Mouse (Mus musculus): Measurements from ENCODE around the gene Nap1l5. TPM values are rescaled to one million over a fixed set of nuclear protein-coding genes. Genes with fewer than 3 reads are reported as not detected.

Nap1l5 gene
- polyA plus RNA-seq, 1 experiment from 2014 or later, result 10.8 TPM

- no peak for DNase-seq (ENCODE audit: low spot score)
- Histone ChIP-seq H3K9me3 (replicated peaks) (no peaks in the 10 kb centered on the region), H3K4me3 (no peak overlapping the region), H3K36me3 (peaks cover 2% of the 10 kb centered on the region; the same call in 1 of the 2 replicates), H3K27ac (replicated peaks) (no peak overlapping the region), H3K27me3 (ENCODE audit: low read depth, poor library complexity, severe bottlenecking) (no peaks in the 10 kb centered on the region), H3K4me1 (no peaks in the 10 kb centered on the region)
- WGBS, result 89% methylated on average over 4 of the region's 4 CpGs
Measured at GRCm38 (mm10) chr6:58859517-58859916, 47.4 kb downstream of the Nap1l5 start.

- no peak overlapping the region for H3K27ac ChIP-seq (replicated peaks)
- 80% methylated on average over 2 of the region's 2 CpGs for WGBS
- H3K36me3 ChIP-seq, result peaks cover 2% of the 10 kb centered on the region; the same call in 1 of the 2 replicates
- no peaks in the 10 kb centered on the region for H3K9me3 ChIP-seq (replicated peaks)
- H3K4me1 ChIP-seq, result no peaks in the 10 kb centered on the region
- no peaks in the 10 kb centered on the region for H3K27me3 ChIP-seq (ENCODE audit: low read depth, poor library complexity, severe bottlenecking)
- H3K4me3 ChIP-seq, result no peak overlapping the region
- DNase-seq (ENCODE audit: low spot score), result no peak
Measured at GRCm38 (mm10) chr6:58856494-58856893, 50.4 kb downstream of the Nap1l5 start.

DNA sequence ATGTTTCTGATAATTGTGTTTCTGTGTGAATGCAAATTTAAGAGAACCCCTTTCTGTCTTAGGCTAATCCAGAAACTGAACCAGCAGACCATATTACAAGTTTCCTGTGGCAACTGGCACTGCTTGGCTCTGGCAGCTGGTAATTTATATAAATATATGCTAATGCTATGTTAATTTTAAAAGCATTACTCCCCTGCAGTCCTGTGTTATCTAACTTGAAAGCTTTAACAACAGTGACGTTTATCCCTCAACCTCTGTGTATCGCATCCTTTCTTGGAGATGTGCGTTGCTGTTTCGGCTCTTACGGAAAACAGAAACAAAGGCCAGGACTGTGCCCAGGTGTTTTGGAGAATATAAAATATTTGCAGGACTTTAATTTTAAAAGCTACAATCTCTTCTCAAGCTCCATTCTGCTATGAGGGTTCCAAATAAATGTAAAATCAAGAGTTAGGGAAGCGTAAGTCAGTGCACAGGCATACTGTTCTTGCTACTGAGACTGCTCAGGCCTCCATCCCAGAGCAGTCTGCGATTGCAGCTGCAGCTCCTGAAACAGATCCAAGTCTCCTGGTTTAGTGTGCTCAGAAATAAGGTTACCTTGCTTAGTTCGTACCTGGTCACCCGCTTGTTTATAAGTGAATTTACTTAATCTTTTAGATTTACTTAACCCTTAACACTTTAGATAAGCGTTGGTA lies 51.1 kb downstream of the Nap1l5 start:
- WGBS, result 94% methylated on average over 10 of the region's 10 CpGs

More for the DNA sequence above, 51.1 kb downstream of the Nap1l5 start:
- no peaks in the 10 kb centered on the region for H3K27me3 ChIP-seq (ENCODE audit: low read depth, poor library complexity, severe bottlenecking)
- H3K4me3 ChIP-seq, result no peak overlapping the region
- H3K27ac ChIP-seq (replicated peaks), result no peak overlapping the region
- no peak for DNase-seq (ENCODE audit: low spot score)
- no peaks in the 10 kb centered on the region for H3K9me3 ChIP-seq (replicated peaks)
- no peaks in the 10 kb centered on the region for H3K4me1 ChIP-seq
- peaks cover 2% of the 10 kb centered on the region; the same call in 1 of the 2 replicates for H3K36me3 ChIP-seq

Other genes starting within 250 kb of the Nap1l5 start
- gene Herc3, start 75.6 kb downstream of the Nap1l5 start, polyA plus RNA-seq (2016; fragmentation: Nextera tagmentation; extraction: Ambion mirVana), result 5.7 and 8.7 TPM in 2 replicates
- 2.1 and 3.3 TPM in 2 replicates for gene Fam13a, start 117.5 kb upstream of the Nap1l5 start, polyA plus RNA-seq (2016; fragmentation: Nextera tagmentation; extraction: Ambion mirVana)